Mouse (Mus musculus) left cerebral cortex, adult 18-20 months (tissue): ENCODE results near the gene Ubap2l. TPM values are rescaled to one million over a fixed set of nuclear protein-coding genes. Genes with fewer than 3 reads are reported as not detected.
A peak's percentile ranks its signal among the peaks of the same experiment; 100 is the strongest.

Experiments
- DNase-seq, 2 experiments: peaks; one replicate each; pipeline ENCODE4 v3.0.0; 2021 to 2022; ENCODE audit warnings: low spot score in 2 of 2, mixed read lengths in 1 of 2
- microRNA-seq, 2 experiments: library from miRNA; unstranded; fragments of <30 nt; microRNA quantifications; one replicate each; pipeline ENCODE4 v1.2.0; 2021
- total RNA-seq, 2 experiments: library from RNA; stranded (reverse); gene quantifications; 2 replicates each; pipeline ENCODE4 v1.2.3; 2021

Ubap2l gene
- total RNA-seq, 2 experiments from 2014 or later: 163 to 176 TPM

- DNase-seq: no peak
Measured at GRCm38 (mm10) chr3:89976859-89977258, 75.6 kb downstream of the Ubap2l start.

GRCm38 (mm10) chr3:89968509-89968908, 83.9 kb downstream of the Ubap2l start:
- no peak for DNase-seq

- no peak for DNase-seq
Measured at GRCm38 (mm10) chr3:89966946-89967345, 85.5 kb downstream of the Ubap2l start.

- no peak for DNase-seq
Measured at GRCm38 (mm10) chr3:89965972-89966371, 86.5 kb downstream of the Ubap2l start.

- no peak for DNase-seq
Measured at GRCm38 (mm10) chr3:89965557-89965956, 86.9 kb downstream of the Ubap2l start.

GRCm38 (mm10) chr3:89963926-89964739, 88.3 kb downstream of the Ubap2l start:
- DNase-seq: peak; percentile 65 to 75

GRCm38 (mm10) chr3:89963221-89963763, 89.1 kb downstream of the Ubap2l start, which contains the start of gene Atp8b2:
Gene Atp8b2 (minus strand): TSS chr3:89963508.
- peak in 1 of 2 experiments; percentile 53 for DNase-seq

GRCm38 (mm10) chr3:89962751-89963220, 89.6 kb downstream of the Ubap2l start:
- DNase-seq: peak in 1 of 2 experiments; percentile 38

GRCm38 (mm10) chr3:89962059-89962750, 90.2 kb downstream of the Ubap2l start:
- DNase-seq: peak in 1 of 2 experiments; percentile 24

GRCm38 (mm10) chr3:89961436-89961835, 91.0 kb downstream of the Ubap2l start:
- DNase-seq: no peak

GRCm38 (mm10) chr3:89960469-89960868, 92.0 kb downstream of the Ubap2l start:
- peak; percentile 95 to 98 for DNase-seq

GRCm38 (mm10) chr3:89959435-89959834, 93.0 kb downstream of the Ubap2l start:
- DNase-seq: peak; percentile 42 to 57

GRCm38 (mm10) chr3:89957880-89958279, 94.5 kb downstream of the Ubap2l start:
- DNase-seq: no peak

- no peak for DNase-seq
Measured at GRCm38 (mm10) chr3:89956177-89956971, 96.1 kb downstream of the Ubap2l start.

GRCm38 (mm10) chr3:89953420-89953819, 99.0 kb downstream of the Ubap2l start:
- peak; percentile 75 to 80 for DNase-seq

Small RNA genes within 50 kb of the gene (microRNA-seq; reads per million reads assigned to microRNA genes)
- gene Mir190b (8.2 to 9.1 reads per million in 2 experiments), gene Mir7669 (0.25 to 0.85 reads per million in 2 experiments)

Other genes starting within 250 kb of the Ubap2l start
- 1 to 10 TPM; 3.0 to 3.8 TPM for gene She, start 221.3 kb downstream of the Ubap2l start, total RNA-seq
- gene Il6ra, start 139.4 kb downstream of the Ubap2l start, total RNA-seq: 1 to 10 TPM; 3.4 to 3.9 TPM
- 100 to 1,000 TPM in 1 of 2 experiments, 10 to 100 TPM in 1; 97.9 to 106 TPM for gene Atp8b2, start 89.1 kb downstream of the Ubap2l start, total RNA-seq
- 100 to 1,000 TPM in 1 of 2 experiments, 10 to 100 TPM in 1; 90.8 to 101 TPM for gene Hax1, start 53.8 kb downstream of the Ubap2l start, total RNA-seq
- gene 4933434E20Rik, start 992 bp downstream of the Ubap2l start, total RNA-seq: 100 to 1,000 TPM; 101 to 108 TPM
- gene Tpm3, start 20.0 kb upstream of the Ubap2l start, total RNA-seq: 100 to 1,000 TPM; 183 to 206 TPM
- gene Nup210l, start 51.5 kb upstream of the Ubap2l start, total RNA-seq: under 1 TPM; 0.14 to 0.30 TPM
- gene Rps27, start 161.0 kb upstream of the Ubap2l start, total RNA-seq: 1,000 to 10,000 TPM in 1 of 2 experiments, 100 to 1,000 TPM in 1; 977 to 1,003 TPM
- gene Rab13, start 161.1 kb upstream of the Ubap2l start, total RNA-seq: 1 to 10 TPM; 5.5 to 7.6 TPM
- 10 to 100 TPM; 43.0 to 43.5 TPM for gene Jtb, start 179.0 kb upstream of the Ubap2l start, total RNA-seq
- gene Creb3l4, start 190.9 kb upstream of the Ubap2l start, total RNA-seq: under 1 TPM in 1 of 2 experiments, not detected in 1; 0.40 TPM
- 10 to 100 TPM; 43.0 to 43.4 TPM for gene Slc39a1, start 195.5 kb upstream of the Ubap2l start, total RNA-seq
- 10 to 100 TPM; 35.4 to 38.8 TPM for gene Crtc2, start 201.5 kb upstream of the Ubap2l start, total RNA-seq
- gene Dennd4b, start 212.6 kb upstream of the Ubap2l start, total RNA-seq: 10 to 100 TPM; 33.4 to 37.2 TPM
- 10 to 100 TPM; 86.6 to 91.2 TPM for gene Gatad2b, start 240.6 kb upstream of the Ubap2l start, total RNA-seq